Mouse (Mus musculus) common myeloid progenitor, adult 5-6 weeks (primary cell): ENCODE results near the gene Tmem115. TPM values are rescaled to one million over a fixed set of nuclear protein-coding genes. Genes with fewer than 3 reads are reported as not detected.
"Not testable (repeated sequence)": the region's sequence is repeated elsewhere in the genome, so short reads cannot be mapped to it uniquely, and the experiment has no call there.

ENCODE experiments used
- ATAC-seq: replicated peaks from 2 replicates; pipeline ENCODE4 v1.8.0; 2016; ENCODE audit warnings: low read depth, mild to moderate bottlenecking, moderate TSS enrichment, inconsistent platforms; ENCODE audit not compliant: poor library complexity, severe bottlenecking
- total RNA-seq: library from RNA; stranded (forward); fragments of 200-1000, 187-1606 nt; gene quantifications from 2 replicates; pipeline ENCODE4 v1.2.3, GENCODE M21; 2017

The Tmem115 gene
- total RNA-seq, 1 experiment from 2014 or later: 17.2 TPM

GRCm38 (mm10) chr9:107547957-107548356, 14.2 kb downstream of the Tmem115 start:
- no peak for ATAC-seq

- ATAC-seq: no peak
These were observed 15.1 kb downstream of the Tmem115 start for GRCm38 (mm10) chr9:107548820-107549219.

DNA sequence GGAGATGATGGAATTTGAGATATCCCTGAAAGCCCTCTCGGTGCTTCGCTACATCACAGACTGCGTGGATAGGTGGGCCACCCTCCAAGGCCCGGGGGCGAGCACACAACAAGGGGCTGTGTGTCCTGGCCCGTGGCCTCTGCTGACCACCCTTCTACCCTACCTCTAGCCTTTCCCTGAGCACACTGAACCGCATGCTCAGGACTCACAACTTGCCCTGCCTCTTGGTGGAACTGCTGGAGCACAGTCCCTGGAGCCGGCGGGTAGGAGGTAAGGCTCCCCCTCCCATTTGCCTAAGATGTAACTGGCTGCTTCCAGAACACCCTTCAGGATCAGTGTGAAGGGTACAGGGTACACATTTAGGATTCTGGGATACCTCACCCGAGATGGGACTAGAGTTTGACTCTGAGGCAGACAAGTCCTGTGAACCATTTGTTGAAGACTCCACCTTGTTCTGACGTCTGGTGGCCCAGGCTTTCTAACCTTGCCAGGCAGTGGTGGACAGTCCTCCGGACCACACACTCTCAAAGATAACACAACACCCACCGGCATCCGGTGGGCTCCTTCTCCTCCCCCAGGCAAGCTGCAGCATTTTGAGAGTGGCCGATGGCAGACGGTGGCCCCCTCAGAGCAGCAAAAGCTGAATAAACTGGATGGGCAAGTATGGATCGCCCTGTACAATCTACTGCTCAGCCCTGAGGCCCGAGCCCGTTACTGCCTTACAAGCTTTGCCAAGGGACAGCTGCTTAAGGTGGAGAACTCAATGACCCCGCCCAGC, 15.7 kb downstream of the Tmem115 start:
- ATAC-seq: no peak

GRCm38 (mm10) chr9:107550491-107551116, 16.9 kb downstream of the Tmem115 start:
- no peak for ATAC-seq

GRCm38 (mm10) chr9:107551117-107551889, 17.6 kb downstream of the Tmem115 start, which contains the start of gene Rassf1:
Gene Rassf1 (plus strand): TSS chr9:107551555.
- ATAC-seq: peak; percentile 27

- ATAC-seq: no peak
These were observed 18.2 kb downstream of the Tmem115 start for GRCm38 (mm10) chr9:107551890-107552355.

- ATAC-seq: no peak
These were observed 19.1 kb downstream of the Tmem115 start for GRCm38 (mm10) chr9:107552690-107553393.

- ATAC-seq: no peak
These were observed 20.0 kb downstream of the Tmem115 start for GRCm38 (mm10) chr9:107553541-107554318.

DNA sequence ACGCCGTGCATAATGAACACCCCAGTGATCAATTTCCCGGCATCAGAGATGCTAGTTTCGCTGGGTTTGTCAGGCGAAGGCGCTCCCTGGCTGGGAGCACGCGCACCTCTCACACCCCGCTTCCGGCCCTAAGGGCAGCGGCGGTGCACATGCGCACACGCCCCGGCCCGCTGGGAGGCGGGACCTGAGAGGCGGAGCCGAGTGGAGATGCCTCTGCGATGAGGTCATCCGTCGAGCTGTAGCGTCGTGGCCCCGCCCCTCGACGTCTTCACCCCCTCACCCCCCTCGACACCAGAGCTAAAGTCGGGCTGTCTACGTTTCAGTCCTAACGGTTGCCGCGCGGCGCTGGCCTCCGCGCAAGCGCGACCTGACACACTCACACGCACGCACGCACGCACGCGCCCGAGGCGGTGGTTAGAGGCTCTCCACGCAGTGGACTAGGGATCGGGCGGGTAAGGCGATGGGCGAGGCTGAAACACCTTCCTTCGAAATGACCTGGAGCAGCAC, 20.6 kb downstream of the Tmem115 start:
- ATAC-seq: peak; percentile 82

- ATAC-seq: peak; percentile 15; the same call in 1 of the 2 replicates
These were observed 21.3 kb downstream of the Tmem115 start for GRCm38 (mm10) chr9:107555031-107555457.

- no peak for ATAC-seq
These were observed 22.0 kb downstream of the Tmem115 start for GRCm38 (mm10) chr9:107555701-107556100.

DNA sequence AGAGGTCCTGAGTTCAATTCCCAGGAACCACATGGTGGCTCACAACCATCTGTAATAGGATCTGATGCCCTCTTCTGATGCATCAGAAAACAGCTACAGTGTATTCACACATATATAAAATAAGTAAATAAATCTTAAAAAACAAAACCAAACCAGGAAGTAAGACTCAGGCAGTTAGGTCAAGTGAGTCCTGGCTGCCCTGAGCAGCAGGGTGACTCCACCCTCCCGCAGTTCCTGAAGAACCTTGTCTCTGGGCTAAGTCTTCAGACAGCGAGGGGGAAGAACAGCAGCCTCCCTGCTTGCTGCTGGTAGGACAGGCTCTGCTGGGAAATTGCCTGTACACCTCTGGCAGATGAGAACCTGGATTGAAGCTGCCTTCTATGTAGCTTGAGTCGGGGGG, 22.6 kb downstream of the Tmem115 start:
- no peak for ATAC-seq

GRCm38 (mm10) chr9:107563029-107563581, 29.4 kb downstream of the Tmem115 start, which contains the start of gene Tusc2:
Gene Tusc2 (plus strand): TSS chr9:107563255.
- peak; percentile 96 for ATAC-seq

DNA sequence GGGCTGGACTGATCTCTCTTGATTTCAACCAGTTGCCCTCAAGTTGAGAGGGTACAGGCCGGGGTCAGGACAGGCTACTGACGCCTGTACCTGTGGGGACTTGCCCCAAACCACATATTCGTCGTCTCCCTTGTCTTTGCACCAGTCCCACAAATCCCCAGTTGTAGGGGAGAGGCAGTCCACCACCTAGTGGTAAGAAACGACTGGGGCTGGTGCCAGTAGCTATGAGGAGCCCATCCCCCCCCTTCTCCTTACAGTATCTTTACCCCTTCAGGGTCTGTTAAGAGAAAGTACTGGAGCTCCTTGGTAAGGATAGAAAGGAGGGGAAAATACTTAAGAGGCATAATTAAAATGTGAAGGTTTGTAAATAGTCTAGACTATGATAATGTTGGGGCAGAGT, 31.8 kb downstream of the Tmem115 start:
- ATAC-seq: not testable (repeated sequence)

GRCm38 (mm10) chr9:107566041-107566709, 32.4 kb downstream of the Tmem115 start:
- no peak for ATAC-seq

- no peak for ATAC-seq
These were observed 33.1 kb downstream of the Tmem115 start for GRCm38 (mm10) chr9:107566855-107567254.

DNA sequence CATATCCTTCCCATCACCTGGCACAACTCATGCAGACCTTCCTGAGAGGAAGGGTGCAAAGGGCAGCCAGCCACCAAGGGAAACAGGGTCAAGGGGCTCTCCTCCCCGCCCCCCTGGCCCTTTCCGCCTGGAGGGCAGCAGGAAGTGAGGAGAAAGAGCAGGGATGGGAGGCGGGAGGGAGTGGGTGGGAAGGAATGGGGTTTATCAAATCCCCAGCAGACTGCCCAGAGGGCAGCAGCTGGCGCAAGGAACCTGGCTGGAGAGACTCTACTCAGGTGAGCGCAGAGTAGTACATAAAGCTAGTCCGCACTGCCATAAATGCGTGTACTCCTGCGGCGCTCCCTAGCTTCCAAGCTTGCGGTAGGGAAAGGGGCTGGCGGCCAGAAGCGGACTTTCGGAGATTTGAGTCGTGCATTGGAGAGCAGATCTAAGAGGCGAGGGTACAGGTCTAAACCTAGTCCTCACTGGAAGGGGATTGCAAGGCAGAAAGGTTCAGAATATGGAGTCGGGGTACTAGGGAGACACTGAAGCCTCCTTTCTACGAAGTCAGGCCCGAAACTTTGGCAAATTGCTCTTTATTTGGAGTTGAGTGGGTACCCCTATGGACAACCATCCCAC, 34.1 kb downstream of the Tmem115 start, which contains the start of gene Hyal2:
Hyal2 (plus strand) TSS at position 244 of the 618 bp plus-strand sequence.
- no peak for ATAC-seq
